Mouse (Mus musculus): ENCODE results near the gene Btnl2. TPM values are rescaled to one million over a fixed set of nuclear protein-coding genes. Genes with fewer than 3 reads are reported as not detected.

The Btnl2 gene
- total RNA-seq, 1 experiment from 2014 or later: not detected

DNA sequence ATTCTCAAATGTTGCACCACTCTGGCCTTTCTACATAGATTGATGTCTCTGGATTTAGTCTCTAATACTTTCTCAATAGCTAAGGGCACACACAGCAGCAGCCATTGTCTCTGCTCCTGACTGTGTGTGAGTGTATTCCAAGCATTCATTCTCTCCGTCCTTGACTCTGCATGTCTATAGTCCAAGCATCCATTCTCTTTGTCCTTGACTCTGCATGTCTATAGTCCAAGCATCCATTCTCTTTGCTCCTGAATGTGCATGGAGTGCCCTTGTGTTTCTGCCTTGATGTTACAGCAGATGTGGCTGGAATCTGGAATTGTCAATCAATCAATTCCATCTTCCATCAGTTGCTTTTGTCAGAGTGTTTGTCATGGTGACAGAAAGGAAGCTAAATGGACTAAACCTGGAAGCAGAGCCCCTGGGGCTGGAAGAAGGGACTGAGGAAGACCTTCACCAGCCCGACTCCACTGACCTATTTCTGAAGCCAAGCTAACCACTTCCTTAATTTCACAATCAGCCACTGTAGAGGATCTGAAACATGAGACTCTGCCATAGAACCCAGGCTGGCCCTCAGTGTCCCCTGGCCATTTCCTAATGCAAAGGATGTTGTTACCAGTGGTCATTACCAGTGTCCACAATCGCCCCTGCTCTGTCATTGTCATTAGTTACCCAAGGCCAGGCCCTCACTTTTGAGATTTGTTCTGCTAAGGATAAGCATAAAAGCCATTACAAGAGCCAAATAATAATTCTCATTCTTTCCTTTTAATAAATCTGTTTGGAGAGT lies 13.8 kb upstream of the Btnl2 start:
- peak; percentile 84 to 89 for ATAC-seq (replicated peaks in 1 of 2; ENCODE audit: insufficient read depth in 1 of 2, low FRiP score in 2 of 2, low TSS enrichment in 1 of 2, low read depth in 1 of 2, poor library complexity in 2 of 2, severe bottlenecking in 2 of 2)

DNA sequence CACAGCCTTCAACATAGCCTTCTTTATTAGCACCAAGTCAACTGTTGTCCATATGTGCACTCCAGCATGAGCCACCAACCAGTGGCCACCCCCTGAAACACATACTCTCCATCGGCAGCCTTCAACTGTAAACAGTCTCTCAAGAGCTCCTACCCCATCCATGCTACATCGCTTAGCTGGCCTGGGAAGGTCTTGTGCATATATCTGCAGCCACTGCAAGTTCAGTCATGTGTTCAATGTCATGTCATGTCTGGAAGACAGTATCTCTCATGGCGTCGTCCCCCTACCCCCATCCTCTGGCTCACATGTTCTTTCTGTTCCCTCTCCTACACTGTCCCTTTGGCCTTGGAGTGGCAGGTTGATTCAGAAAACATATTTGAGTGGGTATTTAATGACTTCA lies 9.7 kb upstream of the Btnl2 start:
- ATAC-seq (replicated peaks in 1 of 2; ENCODE audit: insufficient read depth in 1 of 2, low FRiP score in 2 of 2, low TSS enrichment in 1 of 2, low read depth in 1 of 2, poor library complexity in 2 of 2, severe bottlenecking in 2 of 2): no peak

DNA sequence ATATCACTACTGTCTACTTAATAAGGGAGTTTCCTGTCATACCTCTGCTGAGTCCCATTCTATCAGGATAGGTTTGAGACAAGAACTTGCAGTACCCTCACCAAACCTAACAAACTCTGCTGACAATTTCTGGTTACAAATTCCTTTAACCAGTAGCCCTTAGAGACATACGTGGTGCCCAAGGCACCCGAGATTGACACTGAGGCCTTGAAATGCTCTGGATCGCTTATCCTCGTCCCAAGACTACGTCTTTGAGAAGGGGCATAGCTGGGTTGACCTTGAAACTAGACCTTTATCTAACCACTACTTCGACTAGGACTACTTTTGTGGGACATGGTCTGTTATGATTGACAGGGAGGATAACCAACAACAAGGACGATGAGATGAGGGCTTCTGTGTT lies 9.1 kb upstream of the Btnl2 start:
- no peak for ATAC-seq (replicated peaks in 1 of 2; ENCODE audit: insufficient read depth in 1 of 2, low FRiP score in 2 of 2, low TSS enrichment in 1 of 2, low read depth in 1 of 2, poor library complexity in 2 of 2, severe bottlenecking in 2 of 2)

DNA sequence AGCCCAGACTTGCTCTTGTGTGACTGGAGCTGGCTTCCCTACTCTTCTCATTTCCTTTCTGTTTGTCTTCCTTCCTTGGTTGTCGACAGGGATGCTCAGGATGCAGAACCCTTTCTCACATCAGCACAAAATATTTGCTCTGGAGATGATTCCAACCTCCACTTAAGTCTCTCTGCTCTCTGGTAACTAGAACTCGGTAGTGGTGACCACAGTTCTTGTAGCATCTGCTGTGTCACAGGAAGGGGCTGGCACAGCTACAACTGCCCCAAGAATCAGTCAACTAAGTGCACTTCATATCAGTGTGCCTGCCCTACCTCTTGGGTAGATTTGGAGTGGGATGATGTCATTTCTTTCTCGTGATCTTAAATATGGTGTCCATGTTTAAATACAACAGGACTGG lies 8.6 kb upstream of the Btnl2 start:
- peak; percentile 55 to 57; a peak in 2 of 4 replicates for ATAC-seq (replicated peaks in 1 of 2; ENCODE audit: insufficient read depth in 1 of 2, low FRiP score in 2 of 2, low TSS enrichment in 1 of 2, low read depth in 1 of 2, poor library complexity in 2 of 2, severe bottlenecking in 2 of 2)

DNA sequence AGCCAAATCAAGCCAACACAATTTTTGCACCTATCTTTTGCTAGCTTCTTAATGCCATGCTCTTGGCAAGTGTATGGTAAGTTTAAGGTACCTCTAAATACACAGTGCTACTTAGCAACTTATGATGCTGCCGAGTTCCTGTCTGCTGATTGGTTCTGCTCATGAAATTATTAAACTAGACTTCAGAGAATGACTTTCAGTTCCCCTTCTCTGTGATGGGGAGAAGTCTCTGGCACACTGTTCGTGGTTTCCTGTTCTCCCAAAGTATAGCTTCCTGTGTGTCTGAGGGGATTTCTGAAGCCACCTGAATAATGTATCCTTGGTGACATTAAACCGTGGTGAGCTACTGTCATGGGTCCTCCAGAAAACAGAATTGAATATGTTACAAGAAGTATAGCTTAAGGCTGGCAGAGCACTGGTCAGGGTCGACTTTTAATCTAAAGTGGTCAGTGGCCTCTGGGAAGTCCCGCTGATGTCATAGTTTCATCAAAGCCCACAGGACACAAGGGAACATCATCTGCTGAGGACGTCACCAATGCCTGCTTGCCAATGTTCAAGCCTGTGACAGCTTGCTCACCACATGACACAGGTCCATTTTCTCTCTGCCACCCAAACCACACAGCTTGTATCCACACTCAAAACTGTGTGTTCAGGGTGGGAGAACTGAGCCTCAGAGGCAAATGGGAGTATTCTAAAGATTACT lies 6.9 kb upstream of the Btnl2 start:
- peak; percentile 66 to 87 for ATAC-seq (replicated peaks in 1 of 2; ENCODE audit: insufficient read depth in 1 of 2, low FRiP score in 2 of 2, low TSS enrichment in 1 of 2, low read depth in 1 of 2, poor library complexity in 2 of 2, severe bottlenecking in 2 of 2)

DNA sequence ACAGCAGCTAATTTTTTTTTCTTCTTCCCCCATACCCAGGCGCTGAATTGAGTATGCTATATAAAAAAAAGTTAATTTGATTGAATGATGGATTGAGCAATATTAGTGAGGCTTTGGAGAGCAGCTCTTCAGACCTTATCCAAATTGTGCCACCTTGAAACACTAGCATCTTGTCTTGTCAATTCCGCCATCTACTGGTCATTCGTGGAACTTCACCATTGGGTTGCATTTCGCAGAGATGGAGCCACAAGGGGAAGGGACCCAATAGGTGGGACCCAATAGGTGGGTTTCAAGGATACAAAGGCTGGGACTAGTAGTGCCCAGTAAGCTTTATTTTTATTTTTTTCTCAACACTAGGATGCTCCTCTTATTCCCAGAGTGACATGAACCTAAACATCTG lies 5.2 kb upstream of the Btnl2 start:
- ATAC-seq (replicated peaks in 1 of 2; ENCODE audit: insufficient read depth in 1 of 2, low FRiP score in 2 of 2, low TSS enrichment in 1 of 2, low read depth in 1 of 2, poor library complexity in 2 of 2, severe bottlenecking in 2 of 2): peak; percentile 37 to 58; a peak in 3 of 4 replicates

DNA sequence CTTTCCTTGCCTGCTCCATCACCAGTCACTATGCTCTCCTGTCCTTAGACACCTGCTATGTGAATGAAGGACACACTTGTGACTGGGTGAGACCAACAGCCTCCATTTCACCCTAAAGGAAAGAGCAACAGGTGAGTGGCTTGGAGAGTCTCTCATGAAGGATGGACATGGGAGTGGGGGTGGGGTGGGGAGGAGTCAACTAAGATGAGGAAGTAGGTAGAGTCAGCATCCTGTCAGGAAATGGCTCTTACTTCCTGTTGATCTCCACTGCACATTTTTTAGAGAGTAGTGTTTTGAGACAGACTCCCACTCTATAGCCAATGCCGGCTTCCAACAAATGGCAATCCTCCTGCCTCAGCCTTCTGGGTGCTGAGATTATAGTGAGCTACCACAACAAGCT lies 318 bp downstream of the Btnl2 start:
- ATAC-seq (replicated peaks in 1 of 2; ENCODE audit: insufficient read depth in 1 of 2, low FRiP score in 2 of 2, low TSS enrichment in 1 of 2, low read depth in 1 of 2, poor library complexity in 2 of 2, severe bottlenecking in 2 of 2): peak; percentile 46 to 58; a peak in 2 of 4 replicates

DNA sequence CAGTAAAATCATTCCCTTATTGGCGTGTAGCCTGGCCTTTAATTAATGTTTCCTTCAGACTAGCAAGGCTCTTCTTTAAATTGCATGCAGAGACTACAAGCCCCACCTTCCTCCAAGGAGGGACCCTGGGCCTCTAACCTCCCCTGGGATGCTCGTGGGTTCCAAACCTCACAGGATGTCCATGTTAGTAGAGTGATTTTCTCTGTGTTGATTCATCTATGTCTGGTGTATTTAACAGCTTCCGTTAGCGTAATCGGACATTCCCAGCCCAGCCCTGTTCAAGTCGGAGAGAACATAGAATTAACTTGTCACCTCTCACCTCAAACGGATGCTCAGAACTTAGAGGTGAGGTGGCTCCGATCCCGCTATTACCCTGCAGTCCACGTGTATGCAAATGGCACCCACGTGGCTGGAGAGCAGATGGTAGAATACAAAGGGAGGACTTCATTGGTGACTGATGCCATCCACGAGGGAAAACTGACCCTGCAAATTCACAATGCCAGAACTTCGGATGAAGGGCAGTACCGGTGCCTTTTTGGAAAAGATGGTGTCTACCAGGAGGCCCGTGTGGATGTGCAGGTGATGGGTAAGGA lies 8.4 kb downstream of the Btnl2 start:
- ATAC-seq (replicated peaks in 1 of 2; ENCODE audit: insufficient read depth in 1 of 2, low FRiP score in 2 of 2, low TSS enrichment in 1 of 2, low read depth in 1 of 2, poor library complexity in 2 of 2, severe bottlenecking in 2 of 2): no peak

DNA sequence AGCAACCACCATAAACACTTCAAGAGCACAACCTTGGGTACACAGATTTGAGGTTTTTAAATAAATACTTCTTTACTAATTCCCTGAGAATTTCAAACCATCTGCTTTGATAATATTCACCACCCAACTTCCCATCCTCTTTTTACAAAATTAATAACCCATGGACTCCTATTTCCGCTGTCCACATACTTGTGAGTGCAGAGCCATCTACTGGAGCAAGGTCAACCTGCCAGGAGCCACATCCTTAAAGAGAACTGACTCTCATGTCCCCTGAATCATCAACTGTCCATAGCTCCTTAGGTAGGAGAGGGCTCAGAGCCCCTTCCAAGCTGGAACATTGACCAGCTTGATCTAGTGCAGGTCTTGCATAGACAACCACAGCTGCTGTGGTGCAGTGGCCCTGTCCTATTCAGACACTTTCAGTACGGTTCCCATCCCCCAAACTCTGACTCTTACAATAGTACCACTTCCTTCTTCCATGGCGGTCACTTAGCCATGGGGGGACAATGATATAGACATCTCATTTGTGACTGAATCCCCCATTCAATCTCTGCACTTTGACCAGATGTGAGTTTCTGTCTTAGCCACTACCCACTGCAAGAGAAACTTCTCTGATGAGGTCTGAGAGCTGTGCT lies 9.2 kb downstream of the Btnl2 start:
- ATAC-seq (replicated peaks in 1 of 2; ENCODE audit: insufficient read depth in 1 of 2, low FRiP score in 2 of 2, low TSS enrichment in 1 of 2, low read depth in 1 of 2, poor library complexity in 2 of 2, severe bottlenecking in 2 of 2): no peak

DNA sequence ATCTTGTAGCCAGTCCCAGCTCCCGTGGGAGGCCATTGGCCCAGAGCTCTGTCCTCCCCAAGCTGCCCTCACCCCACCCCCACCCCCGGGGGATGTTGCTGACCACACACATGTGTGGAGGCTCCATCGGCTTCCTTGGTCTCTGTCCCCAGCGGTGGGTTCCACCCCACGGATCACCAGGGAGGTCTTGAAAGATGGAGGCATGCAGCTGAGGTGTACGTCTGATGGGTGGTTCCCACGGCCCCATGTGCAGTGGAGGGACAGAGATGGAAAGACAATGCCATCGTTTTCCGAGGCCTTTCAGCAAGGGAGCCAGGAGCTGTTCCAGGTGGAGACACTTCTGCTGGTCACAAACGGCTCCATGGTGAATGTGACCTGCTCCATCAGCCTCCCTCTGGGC lies 10.4 kb downstream of the Btnl2 start:
- ATAC-seq (replicated peaks in 1 of 2; ENCODE audit: insufficient read depth in 1 of 2, low FRiP score in 2 of 2, low TSS enrichment in 1 of 2, low read depth in 1 of 2, poor library complexity in 2 of 2, severe bottlenecking in 2 of 2): no peak

DNA sequence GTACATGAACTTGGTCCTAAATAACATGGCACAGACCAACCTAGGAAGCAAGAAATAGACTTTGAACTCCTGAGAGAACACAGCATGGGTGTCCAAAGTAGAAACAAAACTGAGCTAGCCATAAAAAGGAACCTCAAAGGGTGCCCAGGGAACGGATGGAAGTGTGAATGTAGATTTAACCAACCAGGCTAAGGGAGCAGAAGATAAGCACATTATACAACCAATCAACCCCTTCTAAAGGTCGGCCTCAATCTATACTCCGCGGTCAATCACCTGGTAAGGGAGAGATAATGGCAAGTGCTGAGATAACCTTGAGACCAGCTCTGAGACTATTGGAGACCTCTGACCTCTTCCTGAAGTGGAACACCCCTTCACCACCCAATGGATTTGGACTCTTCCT lies 15.9 kb downstream of the Btnl2 start:
- ATAC-seq (replicated peaks in 1 of 2; ENCODE audit: insufficient read depth in 1 of 2, low FRiP score in 2 of 2, low TSS enrichment in 1 of 2, low read depth in 1 of 2, poor library complexity in 2 of 2, severe bottlenecking in 2 of 2): no peak

DNA sequence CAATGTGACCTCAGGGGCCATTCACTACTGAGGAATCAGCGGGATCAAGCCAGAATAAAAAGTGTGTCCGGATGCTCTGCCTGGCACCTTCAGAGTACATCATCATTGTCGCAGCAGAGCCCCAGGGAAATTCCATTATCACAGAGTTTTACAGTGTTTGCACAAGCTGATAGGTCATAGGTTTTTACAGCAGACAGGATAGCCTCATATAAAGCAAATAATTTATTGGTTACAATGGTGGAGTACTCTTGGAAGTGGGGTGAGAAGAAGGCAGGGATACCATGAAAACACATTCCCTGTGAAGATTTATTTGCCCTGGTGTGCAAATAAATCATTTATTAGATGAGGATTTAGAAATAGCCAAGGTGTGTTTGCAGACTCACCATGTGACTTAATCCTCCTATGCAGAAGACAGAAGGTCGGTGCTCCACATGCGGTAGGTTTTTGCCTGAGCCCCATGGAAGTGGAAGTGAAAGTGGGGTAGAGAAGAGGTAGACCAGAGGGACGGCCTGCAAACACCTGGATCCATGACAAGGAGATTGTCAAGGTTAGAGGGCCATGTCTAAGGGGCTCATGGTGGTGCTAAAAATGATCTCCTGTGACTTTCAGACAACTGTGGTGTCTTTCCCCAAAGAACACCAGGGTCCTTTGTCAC lies 18.6 kb downstream of the Btnl2 start:
- no peak for ATAC-seq (replicated peaks in 1 of 2; ENCODE audit: insufficient read depth in 1 of 2, low FRiP score in 2 of 2, low TSS enrichment in 1 of 2, low read depth in 1 of 2, poor library complexity in 2 of 2, severe bottlenecking in 2 of 2)

DNA sequence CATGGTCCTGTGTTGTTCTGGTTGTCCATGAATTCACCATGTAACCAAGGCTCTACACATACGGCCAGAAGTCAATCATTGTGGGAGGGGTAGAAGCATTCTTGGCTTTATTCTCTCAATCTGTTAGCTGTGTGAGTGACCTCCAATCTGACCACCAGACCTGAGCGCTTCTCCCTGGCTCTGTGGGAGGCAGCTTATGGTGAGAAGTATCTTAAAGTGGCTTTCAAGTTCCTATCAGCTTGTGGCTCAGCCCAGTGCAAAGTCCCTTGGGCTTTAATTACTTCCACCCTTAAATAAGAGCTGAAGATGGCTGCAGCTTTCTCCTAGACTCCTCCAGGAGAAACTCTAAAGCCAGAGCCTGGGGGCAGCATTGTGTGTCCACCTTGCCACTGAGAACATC lies 22.2 kb downstream of the Btnl2 start, which contains the start of gene Btnl1:
Btnl1 (plus strand) TSS at position 286 of the 400 bp plus-strand sequence.
- no peak for ATAC-seq (replicated peaks in 1 of 2; ENCODE audit: insufficient read depth in 1 of 2, low FRiP score in 2 of 2, low TSS enrichment in 1 of 2, low read depth in 1 of 2, poor library complexity in 2 of 2, severe bottlenecking in 2 of 2)

DNA sequence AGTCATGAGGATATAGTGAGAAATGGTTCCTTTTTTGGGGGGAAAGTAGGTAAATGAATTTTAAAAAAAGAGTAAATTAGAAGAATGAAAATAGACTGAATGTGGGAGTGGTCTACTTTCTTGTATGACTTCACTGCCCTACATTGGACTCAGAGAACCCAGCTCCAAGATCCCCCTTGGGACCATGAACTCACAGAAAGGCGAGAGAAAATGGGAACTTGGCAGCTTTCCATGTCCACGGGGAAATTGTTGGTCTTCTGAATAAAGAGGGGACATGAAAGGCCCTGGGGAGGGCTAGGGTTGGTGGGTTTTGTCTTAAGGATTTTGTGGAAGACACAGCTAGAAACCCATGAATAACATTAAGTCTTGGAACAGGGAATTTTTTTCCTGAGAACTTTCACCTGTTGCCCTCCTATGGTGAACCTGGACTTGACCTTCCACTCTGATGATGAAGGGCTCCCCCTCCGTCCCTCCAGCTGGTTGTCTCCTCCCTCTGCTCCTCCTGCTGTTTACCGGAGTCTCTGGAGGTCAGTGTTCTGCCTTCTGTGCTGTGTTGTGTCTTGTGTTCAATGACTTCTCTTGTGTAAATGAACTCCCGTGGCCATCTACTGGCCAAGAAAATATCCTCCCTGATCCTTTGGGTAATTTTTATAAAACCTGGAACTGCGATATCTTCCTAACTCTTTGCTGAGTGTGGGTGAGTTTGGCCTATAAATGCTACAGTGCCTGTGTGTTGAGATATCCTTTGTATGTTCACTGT lies 23.0 kb downstream of the Btnl2 start:
- ATAC-seq (replicated peaks in 1 of 2; ENCODE audit: insufficient read depth in 1 of 2, low FRiP score in 2 of 2, low TSS enrichment in 1 of 2, low read depth in 1 of 2, poor library complexity in 2 of 2, severe bottlenecking in 2 of 2): no peak

DNA sequence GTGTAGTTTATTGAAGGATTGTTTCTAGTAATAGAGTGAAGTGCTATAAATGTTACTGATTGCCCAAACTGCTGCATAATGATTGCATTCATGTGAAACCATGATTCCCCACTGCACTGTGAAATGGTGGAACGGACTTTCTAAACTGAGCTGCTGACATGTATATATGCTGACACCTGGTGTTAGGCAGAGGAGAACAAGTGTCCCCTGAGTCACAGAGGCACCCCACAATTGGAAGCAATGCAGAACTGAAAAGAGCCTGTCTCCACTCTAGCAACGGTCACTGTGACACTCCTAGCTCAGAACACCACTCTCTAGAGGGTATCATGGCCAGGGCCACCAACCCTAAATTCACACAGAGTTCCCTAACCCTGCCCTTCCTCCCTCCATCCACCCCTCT lies 24.1 kb downstream of the Btnl2 start:
- ATAC-seq (replicated peaks in 1 of 2; ENCODE audit: insufficient read depth in 1 of 2, low FRiP score in 2 of 2, low TSS enrichment in 1 of 2, low read depth in 1 of 2, poor library complexity in 2 of 2, severe bottlenecking in 2 of 2): no peak

DNA sequence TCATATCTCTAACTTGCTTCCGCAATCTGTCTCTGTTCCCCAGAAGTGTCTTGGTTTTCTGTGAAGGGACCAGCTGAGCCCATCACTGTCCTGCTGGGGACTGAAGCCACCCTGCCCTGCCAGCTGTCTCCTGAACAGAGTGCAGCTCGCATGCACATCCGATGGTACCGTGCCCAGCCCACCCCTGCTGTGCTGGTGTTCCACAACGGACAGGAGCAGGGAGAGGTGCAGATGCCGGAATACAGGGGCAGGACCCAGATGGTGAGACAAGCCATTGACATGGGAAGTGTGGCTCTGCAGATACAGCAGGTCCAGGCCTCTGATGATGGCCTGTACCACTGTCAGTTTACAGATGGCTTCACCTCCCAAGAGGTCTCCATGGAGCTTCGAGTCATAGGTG lies 24.8 kb downstream of the Btnl2 start:
- no peak for ATAC-seq (replicated peaks in 1 of 2; ENCODE audit: insufficient read depth in 1 of 2, low FRiP score in 2 of 2, low TSS enrichment in 1 of 2, low read depth in 1 of 2, poor library complexity in 2 of 2, severe bottlenecking in 2 of 2)

DNA sequence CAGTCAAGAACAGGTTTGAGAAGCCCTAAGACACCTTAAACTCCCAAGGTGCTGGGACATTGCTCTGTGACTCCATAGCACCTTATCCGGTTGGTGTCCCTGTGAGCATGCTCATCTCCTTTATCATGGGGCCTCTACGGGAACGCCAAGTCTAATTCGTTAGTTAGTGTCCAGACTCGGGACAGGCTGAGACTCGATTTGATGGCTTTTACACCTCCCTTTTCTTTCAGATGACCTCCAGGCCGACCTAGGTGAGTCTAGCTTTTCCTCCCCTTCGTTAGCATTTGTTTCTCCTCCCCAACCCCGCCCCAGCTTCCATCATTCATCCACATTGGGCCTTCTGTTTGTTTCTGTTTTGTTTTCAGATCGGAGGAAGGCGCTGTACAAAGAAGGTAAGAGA lies 27.3 kb downstream of the Btnl2 start:
- no peak for ATAC-seq (replicated peaks in 1 of 2; ENCODE audit: insufficient read depth in 1 of 2, low FRiP score in 2 of 2, low TSS enrichment in 1 of 2, low read depth in 1 of 2, poor library complexity in 2 of 2, severe bottlenecking in 2 of 2)

Data from hematopoietic stem cell, adult 5-6 weeks (primary cell).